Mouse (Mus musculus) adrenal gland (tissue): ENCODE measurements around the gene Mapkapk3.

Experiments
- intact Hi-C: fragments of 180-260 bp; cut with DNase I; formaldehyde crosslinking; loops from one replicate; pipeline ENCODE4 v1.15.1; 2025

Gene Mapkapk3

GRCm38 (mm10) chr9:107295616-107296015 lies 5.9 kb upstream of the Mapkapk3 start:
- intact Hi-C loops: no loop called here

GRCm38 (mm10) chr9:107294249-107294648 lies 4.6 kb upstream of the Mapkapk3 start:
- intact Hi-C loops: loop anchor here (1.0 to 5.0 kb wide), 4 partner anchors 42 to 622 kb away; partner anchors contain the start of gene Tex264

GRCm38 (mm10) chr9:107290897-107291296 lies 1.2 kb upstream of the Mapkapk3 start:
- intact Hi-C loops: loop anchor here (1.0 to 5.0 kb wide), 6 partner anchors 45 to 619 kb away; partner anchors contain the start of gene Tex264

DNA sequence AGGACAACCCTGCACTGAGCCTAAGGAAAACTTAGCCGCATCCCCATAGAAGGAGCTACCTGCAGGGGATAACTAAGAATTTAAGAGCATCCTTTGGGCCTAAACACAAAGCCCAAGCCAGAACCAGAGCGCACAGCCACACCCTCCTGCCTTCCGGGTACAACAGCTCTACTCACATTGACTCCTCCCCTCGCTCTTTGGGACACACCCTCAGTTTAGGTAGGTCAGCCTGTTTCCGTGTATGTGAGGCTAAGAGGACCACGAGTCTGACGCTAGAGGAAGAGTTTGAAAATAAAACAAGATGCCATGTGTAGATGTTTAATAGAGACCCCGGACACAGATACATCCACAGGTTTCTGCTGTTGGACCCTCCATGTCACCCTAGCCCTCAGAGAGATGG lies 966 bp downstream of the Mapkapk3 start:
- intact Hi-C loops: no loop called here

DNA sequence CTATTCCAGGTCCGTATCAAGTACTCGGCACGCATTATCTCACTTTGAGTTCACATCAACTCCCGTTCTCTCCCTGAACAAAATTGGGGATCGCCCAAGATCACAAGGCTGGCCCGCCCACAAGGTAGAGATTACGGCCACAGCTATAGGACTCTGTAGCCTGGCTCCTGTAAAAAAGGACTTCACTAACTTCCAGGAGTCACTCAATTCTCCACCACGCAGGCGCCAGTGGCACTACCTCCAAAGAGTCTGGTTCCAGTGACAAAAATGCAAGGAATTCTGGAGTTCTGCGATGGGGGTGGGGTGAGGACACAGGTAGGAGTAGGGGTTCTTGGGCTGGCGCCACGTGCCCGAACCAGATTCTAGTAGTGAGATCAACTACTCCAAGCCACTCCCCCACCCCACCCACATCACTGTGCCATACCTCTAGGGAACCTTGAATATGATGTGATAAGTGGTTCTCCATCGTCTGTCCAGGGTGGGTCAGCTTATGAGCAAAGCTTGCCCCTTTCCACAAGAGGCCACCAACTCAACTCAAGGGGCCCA lies 1.5 kb downstream of the Mapkapk3 start:
- intact Hi-C loops: no loop called here

GRCm38 (mm10) chr9:107287294-107287693 lies 2.4 kb downstream of the Mapkapk3 start:
- intact Hi-C loops: no loop called here

GRCm38 (mm10) chr9:107285009-107285408 lies 4.7 kb downstream of the Mapkapk3 start:
- intact Hi-C loops: no loop called here

DNA sequence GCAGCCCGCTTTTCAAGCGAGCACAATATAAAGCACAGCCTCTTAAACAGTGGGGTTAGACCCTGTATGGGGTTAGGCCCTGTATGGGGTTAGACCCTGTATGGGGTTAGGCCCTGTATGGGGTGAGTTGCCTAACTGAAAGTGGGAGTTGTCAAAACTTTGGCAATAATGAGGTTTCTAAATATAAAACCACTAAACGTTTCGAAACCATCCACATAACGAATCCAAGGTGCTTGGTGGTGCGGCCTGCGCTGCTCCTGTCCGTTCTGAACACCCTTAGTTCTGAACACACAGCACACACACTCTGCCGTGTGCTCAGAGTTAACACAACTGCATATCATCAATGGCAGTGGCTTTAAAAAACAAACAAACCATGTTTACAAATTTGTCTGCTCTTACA lies 6.7 kb downstream of the Mapkapk3 start:
- intact Hi-C loops: no loop called here

DNA sequence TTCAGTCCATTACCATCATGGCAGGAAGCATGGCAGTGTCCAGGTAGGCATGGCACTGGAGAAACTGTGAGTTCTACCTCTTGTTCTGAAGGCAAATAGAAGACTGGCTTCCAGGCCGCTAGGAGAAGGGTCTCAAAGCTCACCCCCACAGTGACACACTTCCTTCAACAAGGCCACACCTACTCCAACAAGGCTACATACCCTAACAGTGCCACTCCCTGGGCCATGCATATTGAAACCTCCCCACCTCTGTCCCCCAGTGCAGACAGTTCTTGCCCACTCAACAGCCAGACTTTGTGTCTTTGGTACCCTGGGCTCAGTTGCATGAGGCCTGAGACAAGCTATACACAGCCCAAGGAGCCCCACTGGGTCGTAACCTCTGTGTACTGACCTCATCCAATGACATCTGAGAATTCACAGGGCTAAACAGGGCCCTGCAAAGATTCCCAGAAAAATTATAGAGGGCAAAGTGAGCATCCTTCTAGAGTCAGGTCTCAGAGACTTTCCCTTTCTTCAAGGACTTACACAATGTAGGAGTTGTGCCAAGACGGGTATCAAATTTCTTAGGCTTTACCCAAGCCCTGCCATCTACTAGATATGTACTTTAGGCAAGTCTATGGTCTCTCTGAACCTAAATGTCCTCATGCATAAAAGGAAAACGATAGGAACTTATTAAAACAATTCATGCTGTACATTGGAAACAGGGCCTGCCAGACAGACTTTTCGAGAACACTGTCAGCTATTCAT lies 8.3 kb downstream of the Mapkapk3 start:
- intact Hi-C loops: no loop called here

DNA sequence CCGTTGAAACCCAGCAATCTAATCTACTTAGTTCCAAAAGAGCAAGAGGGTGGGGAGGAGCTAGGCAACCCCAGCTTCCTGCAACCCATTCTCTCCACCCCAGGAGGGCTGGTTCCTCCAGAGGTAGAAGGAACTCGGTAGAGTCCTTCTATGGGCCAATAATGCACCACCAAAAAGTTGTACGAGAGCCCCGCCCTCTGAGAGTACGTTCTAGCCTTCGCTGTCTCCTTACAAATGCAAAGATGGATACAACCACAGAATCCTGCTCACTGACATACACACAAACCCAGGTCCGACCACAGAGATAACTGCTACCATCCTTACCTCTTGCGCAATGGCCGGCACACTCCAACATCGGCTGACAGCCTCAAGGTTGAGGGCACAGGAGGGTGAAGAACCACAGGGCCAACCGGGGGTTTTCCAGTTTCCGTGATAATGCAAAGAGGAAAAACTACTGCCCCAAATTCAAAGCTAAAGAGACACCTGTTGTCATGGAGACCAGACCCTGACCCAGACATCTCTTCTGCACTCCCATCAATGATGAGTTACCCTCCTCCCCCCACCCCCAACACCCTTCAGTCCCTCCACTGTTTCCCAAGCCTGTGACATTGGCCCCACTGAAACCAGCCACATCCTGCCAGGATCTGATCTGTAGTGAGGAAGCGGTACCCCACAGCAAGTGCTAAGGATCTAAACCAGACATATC lies 9.2 kb downstream of the Mapkapk3 start:
- intact Hi-C loops: no loop called here

DNA sequence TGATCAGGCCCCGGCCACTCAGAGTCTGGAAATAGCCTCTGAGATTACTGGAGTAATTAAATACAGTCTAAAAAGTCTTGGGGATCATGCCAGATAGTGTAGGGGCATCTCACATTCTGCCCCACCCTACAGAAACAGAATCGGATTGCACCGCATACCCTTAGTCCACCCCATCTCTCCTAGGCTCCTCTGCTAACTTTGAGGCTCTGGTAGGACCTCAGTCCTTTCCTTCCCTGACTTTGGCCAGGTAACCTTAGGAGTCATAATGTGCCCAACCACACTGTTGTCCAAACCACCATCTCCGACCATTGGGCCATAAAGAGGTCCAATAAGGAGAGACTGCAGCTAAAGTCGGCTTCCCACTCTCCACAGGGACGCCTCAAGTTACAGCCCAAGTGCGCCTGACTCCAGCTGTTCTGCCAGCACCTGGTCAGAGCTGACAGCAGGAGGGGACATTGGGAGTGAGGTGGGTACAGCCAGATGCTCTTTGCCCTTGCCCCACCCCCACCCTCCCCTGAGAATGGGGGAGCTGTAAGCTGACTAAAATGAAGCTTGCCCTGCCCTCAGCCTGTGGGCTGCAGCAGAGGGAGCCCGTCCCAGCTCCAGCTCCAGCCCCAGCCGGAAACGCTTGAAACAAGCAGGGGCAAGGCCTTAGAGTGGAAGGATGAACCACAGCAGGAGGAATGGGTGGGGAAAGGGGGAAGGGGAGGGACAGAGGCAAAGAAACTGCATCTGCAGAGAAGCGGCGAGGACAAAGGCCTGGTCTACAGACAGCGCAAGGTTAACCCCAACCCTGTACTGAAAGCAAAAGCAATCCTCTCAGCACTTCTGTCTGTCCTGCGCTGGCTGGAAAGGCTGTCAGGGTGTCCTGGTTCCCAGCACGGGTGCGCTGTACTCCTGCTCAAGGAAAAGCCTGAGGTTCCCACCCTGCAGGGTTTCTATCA lies 10.0 kb downstream of the Mapkapk3 start:
- intact Hi-C loops: no loop called here

GRCm38 (mm10) chr9:107278527-107279377 lies 10.9 kb downstream of the Mapkapk3 start:
- intact Hi-C loops: no loop called here

GRCm38 (mm10) chr9:107278126-107278525 lies 11.6 kb downstream of the Mapkapk3 start:
- intact Hi-C loops: no loop called here

DNA sequence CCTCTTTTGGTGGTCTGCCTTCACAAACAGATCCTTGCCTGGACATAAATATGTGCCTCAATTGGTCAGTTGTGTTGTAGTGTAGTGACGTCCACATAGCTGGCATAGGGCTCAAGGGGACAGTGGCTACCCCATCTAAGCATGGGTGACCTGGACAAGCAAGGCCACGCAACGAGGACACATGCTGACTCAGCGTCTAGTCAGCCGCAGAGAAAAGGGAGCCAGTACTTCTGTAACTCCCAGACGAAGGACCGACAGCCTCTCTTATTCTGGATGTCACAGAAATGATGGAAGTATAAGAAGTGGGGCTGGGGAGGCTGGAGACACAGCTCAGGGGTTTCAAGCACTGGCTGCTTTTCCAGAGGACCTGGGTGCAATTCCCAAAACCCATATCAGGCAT lies 12.1 kb downstream of the Mapkapk3 start:
- intact Hi-C loops: no loop called here

- intact Hi-C loops: no loop called here
Measured at GRCm38 (mm10) chr9:107275710-107276109, 14.0 kb downstream of the Mapkapk3 start.

DNA sequence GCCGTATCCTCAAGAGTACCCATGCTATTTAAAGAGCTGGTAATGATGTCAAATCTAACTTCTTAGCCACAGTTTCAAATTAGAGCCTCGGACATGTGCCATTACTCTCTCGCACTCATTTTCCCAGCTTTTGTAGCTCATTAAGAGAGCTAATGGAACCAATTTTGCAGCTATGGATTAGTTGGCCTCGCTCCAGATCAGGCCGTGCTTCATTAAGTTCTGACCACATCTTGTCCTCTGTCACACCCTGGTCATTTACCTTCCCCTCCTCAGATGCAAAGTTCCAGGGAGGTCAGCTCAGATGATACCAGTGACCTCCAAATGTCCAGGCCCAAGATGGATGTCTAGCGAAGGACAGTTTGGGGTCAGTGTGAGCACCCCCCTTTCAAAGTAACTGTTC lies 14.9 kb downstream of the Mapkapk3 start:
- intact Hi-C loops: no loop called here

- intact Hi-C loops: no loop called here
Measured at GRCm38 (mm10) chr9:107273184-107273583, 16.5 kb downstream of the Mapkapk3 start.

- intact Hi-C loops: no loop called here
Measured at GRCm38 (mm10) chr9:107272284-107272683, 17.4 kb downstream of the Mapkapk3 start.

DNA sequence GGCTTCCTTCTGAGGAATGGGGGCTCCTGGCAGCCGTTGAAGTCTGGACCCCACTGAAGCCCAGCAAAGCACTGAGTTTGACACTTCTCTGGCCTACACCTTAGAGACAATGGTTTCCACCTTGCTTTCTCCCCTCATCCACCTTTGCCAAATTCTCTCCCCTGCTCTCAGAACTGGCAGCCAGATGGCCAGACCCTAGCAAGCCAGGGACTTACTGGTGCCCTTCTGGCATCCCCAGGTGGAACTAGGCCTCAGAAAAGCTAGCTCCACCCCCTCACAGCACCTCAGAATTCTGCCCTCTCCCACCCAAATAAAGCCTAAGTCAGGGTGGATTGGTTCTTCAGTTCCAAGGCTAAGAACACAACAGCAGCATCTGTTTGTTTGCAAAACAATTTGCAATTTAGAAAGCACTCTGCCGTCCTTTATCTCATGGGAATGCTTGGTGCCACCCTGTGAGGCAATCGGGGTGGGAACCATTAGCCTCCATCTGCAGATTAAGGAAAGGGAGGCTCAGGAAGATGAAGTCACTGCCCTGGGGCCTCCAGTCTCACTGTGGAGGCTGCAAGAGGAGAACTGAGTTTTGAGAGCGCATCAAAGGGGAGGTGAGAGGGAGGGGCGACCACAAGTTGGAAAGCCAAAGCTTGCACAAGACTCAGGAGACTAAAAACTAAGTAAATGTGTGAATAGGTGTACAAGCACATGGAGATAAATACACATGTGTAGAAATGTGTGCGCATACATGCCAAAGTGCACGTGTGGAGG lies 18.3 kb downstream of the Mapkapk3 start:
- intact Hi-C loops: no loop called here

DNA sequence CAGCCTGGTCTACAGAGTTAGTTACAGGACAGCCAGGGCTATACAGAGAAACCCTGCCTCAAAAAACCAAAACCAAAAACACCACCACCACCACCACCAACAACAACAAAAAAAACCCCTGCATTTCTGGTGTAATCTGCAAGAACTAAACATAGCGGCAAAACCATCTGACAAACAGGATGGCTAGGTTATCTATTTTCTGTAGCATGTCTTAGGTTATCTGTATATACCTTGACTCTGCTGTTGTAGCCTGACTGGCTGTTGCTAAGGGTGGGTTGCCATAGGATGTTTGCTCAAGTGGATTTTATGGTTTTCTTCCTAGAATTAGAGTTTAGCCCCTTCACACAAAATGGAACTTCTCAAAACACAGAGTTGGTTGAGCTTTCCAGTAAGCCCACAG lies 19.9 kb downstream of the Mapkapk3 start:
- intact Hi-C loops: no loop called here
